8 mouse cellular contexts compared by ENCODE assay signal in genomic region chr5:146919874-146920273, GRCm38 (mm10). TPM values are rescaled to one million over a fixed set of nuclear protein-coding genes. Genes with fewer than 3 reads are reported as not detected.
DNase-seq lines count a peak whose midpoint lies in the region; ATAC-seq and TF ChIP-seq lines count a peak whose summit lies in the region.

No protein-coding gene starts in this region.

- H3K4me1 ChIP-seq in kidney, embryonic 14.5 days (ENCODE audit: control insufficient read depth, insufficient read depth, low read length), result peaks cover 13% of the 10 kb centered on the region; the same call in 1 of the 2 replicates
- H3K4me1 ChIP-seq in embryonic facial prominence, embryonic 15.5 days, result peaks cover 10% of the 10 kb centered on the region
- H3K4me1 ChIP-seq in intestine, postnatal 0 days (replicated peaks; ENCODE audit: control insufficient read depth, insufficient read depth, low read length), result no peaks in the 10 kb centered on the region
- H3K4me1 ChIP-seq in midbrain, postnatal 0 days (ENCODE audit: insufficient read depth, low read length), result no peaks in the 10 kb centered on the region

- H3K36me3 ChIP-seq in kidney, embryonic 14.5 days (ENCODE audit: control insufficient read depth, insufficient read depth, low read length), result no peaks in the 10 kb centered on the region
- H3K36me3 ChIP-seq in embryonic facial prominence, embryonic 15.5 days, result no peaks in the 10 kb centered on the region
- H3K36me3 ChIP-seq in intestine, postnatal 0 days (ENCODE audit: control insufficient read depth, insufficient read depth), result no peaks in the 10 kb centered on the region
- H3K36me3 ChIP-seq in midbrain, postnatal 0 days (ENCODE audit: insufficient read depth, low read length), result no peaks in the 10 kb centered on the region

- no peak overlapping the region for H3K9ac ChIP-seq in kidney, embryonic 14.5 days (ENCODE audit: low read depth, low read length)
- no peak overlapping the region for H3K9ac ChIP-seq in embryonic facial prominence, embryonic 15.5 days
- H3K9ac ChIP-seq in intestine, postnatal 0 days (ENCODE audit: low read depth, low read length), result no peak overlapping the region
- peak overlapping the region; percentile 47; the same call in 1 of the 2 replicates for H3K9ac ChIP-seq in midbrain, postnatal 0 days (replicated peaks; ENCODE audit: low read length, poor library complexity, severe bottlenecking)

- no peaks in the 10 kb centered on the region for H3K27me3 ChIP-seq in kidney, embryonic 14.5 days (ENCODE audit: control insufficient read depth, insufficient read depth, low read length)
- H3K27me3 ChIP-seq in embryonic facial prominence, embryonic 15.5 days, result peaks cover 5% of the 10 kb centered on the region; the same call in 1 of the 2 replicates
- no peaks in the 10 kb centered on the region for H3K27me3 ChIP-seq in intestine, postnatal 0 days (replicated peaks; ENCODE audit: control insufficient read depth, insufficient read depth, low read length)
- no peaks in the 10 kb centered on the region for H3K27me3 ChIP-seq in midbrain, postnatal 0 days (ENCODE audit: insufficient read depth, low read length)

- TF ChIP-seq CTCF in intestine, postnatal 0 days (IDR thresholded peaks at IDR 0.05; ENCODE audit: low read depth), result no peak
- no peak for TF ChIP-seq CTCF in midbrain, postnatal 0 days (IDR thresholded peaks at IDR 0.05)

- H3K4me3 ChIP-seq in kidney, embryonic 14.5 days (ENCODE audit: low read length), result peak overlapping the region; percentile 28
- H3K4me3 ChIP-seq in embryonic facial prominence, embryonic 15.5 days (replicated peaks), result peak overlapping the region; percentile 27; the same call in 1 of the 2 replicates
- peak overlapping the region; percentile 18; the same call in 1 of the 2 replicates for H3K4me3 ChIP-seq in intestine, postnatal 0 days (ENCODE audit: low read depth, low read length)
- no peak overlapping the region for H3K4me3 ChIP-seq in midbrain, postnatal 0 days (ENCODE audit: low read depth, low read length)

- H3K4me2 ChIP-seq in kidney, embryonic 14.5 days (replicated peaks; ENCODE audit: low read depth, low read length), result peak overlapping the region; percentile 50
- H3K4me2 ChIP-seq in embryonic facial prominence, embryonic 15.5 days (replicated peaks), result peak overlapping the region; percentile 53
- H3K4me2 ChIP-seq in intestine, postnatal 0 days (replicated peaks; ENCODE audit: low read depth), result peak overlapping the region; percentile 62
- H3K4me2 ChIP-seq in midbrain, postnatal 0 days (ENCODE audit: low read depth, low read length, poor library complexity, severe bottlenecking), result peak overlapping the region; percentile 55

- H3K27ac ChIP-seq in kidney, embryonic 14.5 days (ENCODE audit: low read depth, low read length), result no peak overlapping the region
- no peak overlapping the region for H3K27ac ChIP-seq in embryonic facial prominence, embryonic 15.5 days (replicated peaks)
- H3K27ac ChIP-seq in intestine, postnatal 0 days (ENCODE audit: low read depth, low read length), result no peak overlapping the region
- H3K27ac ChIP-seq in midbrain, postnatal 0 days (ENCODE audit: low read depth, low read length), result no peak overlapping the region

- WGBS in kidney, embryonic 14.5 days, result 7% methylated on average over 6 of the region's 6 CpGs
- 12% methylated on average over 6 of the region's 6 CpGs for WGBS in embryonic facial prominence, embryonic 15.5 days
- WGBS in intestine, postnatal 0 days, result 31% methylated on average over 6 of the region's 6 CpGs
- WGBS in midbrain, postnatal 0 days, result 44% methylated on average over 6 of the region's 6 CpGs

- intact Hi-C loops in gastrocnemius, postnatal 14 days (cut with DNase I; ENCODE audit: low total_unique reads), result no loop called here

- no peaks in the 10 kb centered on the region for H3K9me3 ChIP-seq in kidney, embryonic 14.5 days (ENCODE audit: control insufficient read depth, low read length)
- H3K9me3 ChIP-seq in embryonic facial prominence, embryonic 15.5 days (replicated peaks), result no peaks in the 10 kb centered on the region
- no peaks in the 10 kb centered on the region for H3K9me3 ChIP-seq in intestine, postnatal 0 days (ENCODE audit: control insufficient read depth)
- no peaks in the 10 kb centered on the region for H3K9me3 ChIP-seq in midbrain, postnatal 0 days (ENCODE audit: low read length)

- DNase-seq in kidney, adult 9 months, result no peak
- DNase-seq in midbrain, postnatal 0 days (ENCODE audit: low spot score), result no peak
- no peak for DNase-seq in urinary bladder, postnatal 25 days (ENCODE audit: low spot score)
- no peak for DNase-seq in gastrocnemius, postnatal 14 days

- peak; percentile 53; the same call in 1 of the 2 replicates for ATAC-seq in kidney, embryonic 14.5 days (ENCODE audit: low FRiP score, low TSS enrichment)
- no peak for ATAC-seq in embryonic facial prominence, embryonic 15.5 days (ENCODE audit: insufficient number of reproducible peaks, low FRiP score, low TSS enrichment, low read depth)
- ATAC-seq in intestine, postnatal 0 days, result 0 out of 2 replicates have a peak, but pooled peaks have one; percentile 14
- ATAC-seq in midbrain, postnatal 0 days (ENCODE audit: low FRiP score), result no peak
- ATAC-seq in erythroblast, adult 5-6 weeks (replicated peaks; ENCODE audit: low FRiP score, poor library complexity, severe bottlenecking), result no peak

RNA-seq across cellular contexts. Expression of gene Gtf3a, which starts 28.6 kb away (rescaled TPM):
- polyA plus RNA-seq in kidney, embryonic 14.5 days (2014; fragmentation: Nextera tagmentation; extraction: Ambion mirVana), result 137 and 140 TPM in 2 replicates
- polyA plus RNA-seq in embryonic facial prominence, embryonic 15.5 days (2015; fragmentation: Nextera tagmentation; extraction: Ambion mirVana), result 96.9 and 105 TPM in 2 replicates
- polyA plus RNA-seq in intestine, postnatal 0 days (2015; fragmentation: Nextera tagmentation; extraction: Ambion mirVana), result 64.9 and 66.6 TPM in 2 replicates
- total RNA-seq in midbrain, postnatal 0 days (2014; rRNA removed), result 61.3 and 64.8 TPM in 2 replicates
- 102 and 104 TPM in 2 replicates for polyA plus RNA-seq in midbrain, postnatal 0 days (2015; fragmentation: Nextera tagmentation; extraction: Ambion mirVana)
- 5.0 and 46.5 TPM in 2 replicates for total RNA-seq in erythroblast, adult 5-6 weeks (2015; ENCODE audit: low replicate concordance)
- total RNA-seq in erythroblast, adult 5-6 weeks (2017; ENCODE audit: low replicate concordance), result 22.2 and 23.8 TPM in 2 replicates
- 10 to 100 TPM; 22.1 to 25.1 TPM for total RNA-seq in gastrocnemius, postnatal 14 days (2021)

RNA-seq across cellular contexts. Expression of gene Mtif3, which starts 43.7 kb away (rescaled TPM):
- polyA plus RNA-seq in kidney, embryonic 14.5 days (2014; fragmentation: Nextera tagmentation; extraction: Ambion mirVana), result 21.1 and 24.3 TPM in 2 replicates
- polyA plus RNA-seq in embryonic facial prominence, embryonic 15.5 days (2015; fragmentation: Nextera tagmentation; extraction: Ambion mirVana), result 23.0 and 24.0 TPM in 2 replicates
- polyA plus RNA-seq in intestine, postnatal 0 days (2015; fragmentation: Nextera tagmentation; extraction: Ambion mirVana), result 29.9 and 32.3 TPM in 2 replicates
- 15.8 and 25.8 TPM in 2 replicates for total RNA-seq in midbrain, postnatal 0 days (2014; rRNA removed)
- 17.1 and 20.5 TPM in 2 replicates for polyA plus RNA-seq in midbrain, postnatal 0 days (2015; fragmentation: Nextera tagmentation; extraction: Ambion mirVana)
- total RNA-seq in erythroblast, adult 5-6 weeks (2015; ENCODE audit: low replicate concordance), result 0.42 and 0.58 TPM in 2 replicates
- 3.8 and 7.5 TPM in 2 replicates for total RNA-seq in erythroblast, adult 5-6 weeks (2017; ENCODE audit: low replicate concordance)
- 10 to 100 TPM; 21.8 to 24.3 TPM for total RNA-seq in gastrocnemius, postnatal 14 days (2021)

Comparison
In these comparisons a context has a peak if more than half of its experiments do, and no peak if none do; other contexts are left out.
1. ATAC-seq: peak in kidney, embryonic 14.5 days (single experiment) and intestine, postnatal 0 days (single experiment); none in embryonic facial prominence, embryonic 15.5 days (single experiment), midbrain, postnatal 0 days (single experiment) and erythroblast, adult 5-6 weeks (single experiment).
2. Peak in every context shown above with its lines, with median percentiles within 50 percentile points of each other: H3K4me2 ChIP-seq.